Mouse (Mus musculus) G1E-ER4 (cell line): ENCODE data around the gene Itga6. TPM values are rescaled to one million over a fixed set of nuclear protein-coding genes. Genes with fewer than 3 reads are reported as not detected.

Experiments used
- GATA1 ChIP-seq: IDR thresholded peaks from one replicate; pipeline ENCODE4 v1.8.0; 2012; ENCODE audit warnings: low read length, inconsistent platforms
- polyA plus RNA-seq: library from polyadenylated mRNA; stranded (reverse); fragments of >175 nt; gene quantifications from 2 replicates; pipeline ENCODE4 v1.2.3, GENCODE M21; 2012

The Itga6 gene
- polyA plus RNA-seq, 1 experiment, result 0.10 TPM

GRCm38 (mm10) chr2:71726883-71727676 lies 18.3 kb upstream of the Itga6 start:
- no peak for TF ChIP-seq GATA1

DNA sequence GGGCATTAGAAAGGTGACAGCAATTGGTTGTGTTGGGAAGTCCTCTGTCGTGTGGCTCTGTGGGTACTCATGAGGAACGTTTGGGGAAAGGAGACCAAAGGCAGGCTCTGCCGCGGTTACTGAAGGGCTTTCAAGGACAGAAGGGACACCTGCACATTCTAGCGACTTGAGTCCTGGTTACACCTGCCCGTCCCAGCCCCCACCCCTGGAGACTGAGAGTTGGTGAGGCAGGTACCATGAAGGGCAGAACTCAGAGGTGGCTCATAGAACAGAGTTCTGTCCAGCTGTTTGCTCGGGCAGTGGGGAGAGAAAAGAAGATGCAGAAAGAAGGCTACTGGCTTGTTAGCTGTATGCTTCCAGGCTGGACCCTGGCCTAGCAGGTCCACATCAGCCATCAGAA lies 17.1 kb upstream of the Itga6 start:
- TF ChIP-seq GATA1, result no peak

DNA sequence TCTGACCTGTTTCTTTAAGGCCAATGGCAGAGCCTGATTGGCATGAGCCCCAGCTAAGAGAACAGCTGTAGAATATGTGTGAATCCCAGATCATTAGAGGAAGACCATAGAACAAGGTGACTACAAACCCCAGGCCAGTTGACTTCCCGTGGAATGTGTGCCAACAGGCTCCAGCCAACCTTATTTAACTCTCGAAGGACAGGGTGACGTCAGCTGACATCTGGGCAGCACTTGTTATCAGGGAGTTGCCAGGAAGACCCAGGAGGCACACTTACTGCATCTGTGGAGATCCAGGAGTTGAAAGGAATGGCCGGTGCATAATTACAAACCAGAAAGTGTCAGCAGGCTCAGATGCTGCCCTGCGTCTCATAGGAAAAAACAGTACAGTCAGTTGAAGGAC lies 16.6 kb upstream of the Itga6 start:
- TF ChIP-seq GATA1, result no peak

DNA sequence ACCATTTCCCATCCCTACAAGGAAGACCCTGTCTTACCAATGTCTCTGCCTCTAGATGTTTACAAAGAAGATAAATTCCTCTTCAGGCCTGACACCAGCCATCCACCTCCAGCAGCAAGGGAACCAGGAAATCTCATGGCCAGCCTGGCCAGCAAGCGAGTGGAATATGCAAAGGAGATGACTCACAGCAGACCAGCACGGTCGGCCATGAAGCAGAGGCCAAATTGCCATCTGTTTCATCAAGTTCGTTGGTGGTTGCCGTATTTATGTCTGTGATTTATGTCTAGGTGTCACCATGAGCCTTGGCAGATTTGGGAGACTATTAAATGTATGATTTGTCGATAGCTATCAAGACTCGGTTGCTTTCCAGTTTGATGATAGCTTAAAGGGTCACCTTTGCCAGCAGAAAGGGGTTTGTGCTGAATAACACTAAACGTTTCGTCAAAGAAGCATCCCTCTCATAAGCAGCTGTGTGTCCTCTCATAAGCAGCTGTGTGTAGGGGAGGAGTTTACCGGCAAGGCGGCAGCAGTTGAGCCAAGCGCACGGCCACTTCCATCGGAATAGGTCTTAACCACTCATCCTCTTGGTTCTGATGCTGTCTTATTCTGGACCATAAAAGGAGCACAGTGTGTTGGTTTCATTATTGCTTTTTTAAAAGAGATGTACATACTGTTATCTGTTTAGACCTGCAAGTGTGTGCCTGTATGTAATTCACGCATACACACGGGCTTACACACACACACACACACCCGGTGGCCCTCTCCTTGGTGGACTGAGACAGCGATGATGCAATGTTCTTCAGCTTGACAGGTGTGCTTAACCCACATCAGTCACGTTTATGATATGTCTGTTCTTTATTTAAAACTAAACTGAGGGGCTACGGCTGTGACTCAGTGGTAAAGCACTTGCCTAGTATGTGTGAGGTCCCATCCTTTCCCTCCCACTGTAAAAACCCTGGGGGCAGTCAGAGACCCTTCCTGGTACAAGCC lies 14.5 kb upstream of the Itga6 start:
- no peak for TF ChIP-seq GATA1

GRCm38 (mm10) chr2:71734792-71735392 lies 10.5 kb upstream of the Itga6 start:
- no peak for TF ChIP-seq GATA1

- no peak for TF ChIP-seq GATA1
These were observed 9.8 kb upstream of the Itga6 start for GRCm38 (mm10) chr2:71735541-71736159.

GRCm38 (mm10) chr2:71736213-71736612 lies 9.2 kb upstream of the Itga6 start:
- no peak for TF ChIP-seq GATA1

GRCm38 (mm10) chr2:71739173-71739860 lies 6.1 kb upstream of the Itga6 start:
- no peak for TF ChIP-seq GATA1

GRCm38 (mm10) chr2:71742557-71742956 lies 2.9 kb upstream of the Itga6 start:
- TF ChIP-seq GATA1, result no peak

DNA sequence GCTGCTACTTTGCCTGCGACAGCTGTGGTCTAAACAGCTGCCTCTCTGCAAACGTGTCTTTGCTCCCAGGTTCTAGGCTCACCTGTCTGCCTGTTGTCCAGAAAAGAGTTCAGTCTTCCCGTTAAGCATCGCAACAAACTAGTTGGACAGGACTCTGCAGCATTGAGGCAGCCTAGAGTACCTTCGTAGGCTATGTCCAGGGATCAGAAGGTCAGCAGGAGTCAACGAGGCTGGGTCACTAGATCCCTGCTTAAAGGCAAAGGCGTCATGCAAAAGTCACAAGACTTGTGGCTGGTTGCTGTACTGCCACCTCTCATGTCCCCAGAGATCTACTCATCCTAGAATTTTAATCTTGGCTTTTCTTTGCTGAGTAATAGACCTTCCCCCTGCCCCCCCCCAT lies 2.0 kb upstream of the Itga6 start:
- no peak for TF ChIP-seq GATA1

DNA sequence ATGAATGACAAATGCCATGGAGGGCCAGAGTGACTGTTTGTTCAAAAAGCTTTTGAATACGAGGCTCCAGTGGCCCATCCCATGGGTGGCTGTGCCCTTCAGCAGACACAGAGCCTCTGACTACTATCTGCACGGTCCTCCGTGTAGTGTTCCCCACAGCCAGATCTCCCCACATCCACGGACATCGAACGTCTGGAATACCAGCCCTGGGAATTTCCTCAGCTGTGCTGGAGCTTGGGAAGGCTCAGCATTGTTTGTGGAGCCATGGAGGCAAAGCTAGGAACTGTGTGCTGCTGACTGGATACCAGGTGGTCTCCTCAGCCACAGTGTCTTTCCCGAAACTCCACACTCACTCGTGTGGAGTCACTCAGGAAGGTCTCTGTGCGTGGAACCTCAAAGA lies 1.1 kb upstream of the Itga6 start:
- no peak for TF ChIP-seq GATA1

- TF ChIP-seq GATA1, result no peak
These were observed 432 bp upstream of the Itga6 start for GRCm38 (mm10) chr2:71744861-71745507.

DNA sequence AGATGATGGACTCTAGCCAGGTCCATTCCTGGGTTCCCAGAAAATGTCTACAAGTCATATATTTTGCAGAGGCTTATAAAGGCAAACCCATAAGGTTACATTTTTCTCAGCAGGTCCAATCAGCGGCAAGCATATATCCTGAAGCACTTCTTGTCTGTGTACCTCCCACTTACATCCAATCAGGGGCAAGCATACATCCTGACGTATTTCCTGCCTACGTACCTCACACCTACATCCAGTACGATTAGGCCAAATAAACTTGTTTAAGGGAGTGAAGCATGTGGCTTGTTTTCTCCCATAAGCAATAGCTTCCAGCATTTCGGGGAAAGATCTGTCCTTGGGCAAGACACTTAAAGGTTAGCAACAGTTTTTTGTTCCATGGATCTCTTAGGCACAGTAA lies 3.0 kb downstream of the Itga6 start:
- TF ChIP-seq GATA1, result no peak

GRCm38 (mm10) chr2:71749367-71750086 lies 4.1 kb downstream of the Itga6 start:
- TF ChIP-seq GATA1, result no peak
